Mouse (Mus musculus): ENCODE data around the gene Dcbld2.

DNA sequence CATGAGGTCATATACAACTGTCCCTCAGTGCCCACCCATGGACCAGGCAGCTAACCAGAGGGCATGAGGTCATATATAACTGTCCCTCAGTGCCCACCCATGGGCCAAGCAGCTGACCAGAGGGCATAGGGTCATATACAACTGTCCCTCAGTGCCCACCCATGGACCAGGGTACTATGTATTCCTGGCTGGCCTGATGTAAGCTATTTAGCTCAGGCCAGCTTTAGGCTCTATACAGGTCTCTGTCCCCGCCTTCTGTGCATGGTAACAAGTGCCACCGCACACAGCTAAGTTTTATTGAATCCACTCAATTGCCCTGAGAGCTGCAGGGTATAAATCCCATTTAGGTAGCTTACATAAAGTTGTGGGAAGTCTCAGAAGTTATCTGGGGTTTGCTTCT lies 7.3 kb downstream of the Dcbld2 start:
- no peak for TF ChIP-seq CTCF (IDR thresholded peaks at IDR 0.05; ENCODE audit: borderline replicate concordance, control insufficient read depth, extremely low read depth, insufficient read depth, low read length, poor library complexity)
- TF ChIP-seq POLR2A (IDR thresholded peaks at IDR 0.05; ENCODE audit: control insufficient read depth, extremely low read depth, insufficient read depth, low read length, poor library complexity) = no peak

Data from thymus, adult 2 months (tissue).